Mouse (Mus musculus): ENCODE measurements around the gene Snrpg. TPM values are rescaled to one million over a fixed set of nuclear protein-coding genes. Genes with fewer than 3 reads are reported as not detected.

The Snrpg gene
- polyA plus RNA-seq, 1 experiment from 2014 or later = 348 TPM

GRCm38 (mm10) chr6:86391326-86391725, 20.2 kb downstream of the Snrpg start:
- H3K9ac ChIP-seq (replicated peaks) = no peak overlapping the region
- H3K27me3 ChIP-seq (replicated peaks) = no peaks in the 10 kb centered on the region
- peaks cover 60% of the 10 kb centered on the region for H3K36me3 ChIP-seq
- no peak overlapping the region for H3K27ac ChIP-seq (replicated peaks)
- 94% methylated on average over 5 of the region's 5 CpGs for WGBS
- no peak overlapping the region for H3K4me2 ChIP-seq
- H3K4me3 ChIP-seq (replicated peaks) = no peak overlapping the region
- no peaks in the 10 kb centered on the region for H3K9me3 ChIP-seq (replicated peaks)
- H3K4me1 ChIP-seq = peaks cover 26% of the 10 kb centered on the region
- no peak for ATAC-seq (ENCODE audit: low FRiP score)

GRCm38 (mm10) chr6:86393187-86393586, 22.1 kb downstream of the Snrpg start:
- Histone ChIP-seq H3K4me1 (peaks cover 36% of the 10 kb centered on the region), H3K36me3 (peaks cover 48% of the 10 kb centered on the region), H3K27me3 (replicated peaks) (no peaks in the 10 kb centered on the region), H3K4me3 (replicated peaks) (no peak overlapping the region), H3K9me3 (replicated peaks) (no peaks in the 10 kb centered on the region), H3K4me2 (no peak overlapping the region), H3K9ac (replicated peaks) (no peak overlapping the region), H3K27ac (replicated peaks) (no peak overlapping the region)
- no peak for ATAC-seq (ENCODE audit: low FRiP score)
- 100% methylated on average over 1 of the region's 1 CpGs for WGBS

GRCm38 (mm10) chr6:86394078-86394720, 23.1 kb downstream of the Snrpg start:
- 91% methylated on average over 17 of the region's 17 CpGs for WGBS
- H3K4me1 ChIP-seq = peaks cover 36% of the 10 kb centered on the region
- no peak overlapping the region for H3K9ac ChIP-seq (replicated peaks)
- no peaks in the 10 kb centered on the region for H3K9me3 ChIP-seq (replicated peaks)
- no peak overlapping the region for H3K4me3 ChIP-seq (replicated peaks)
- ATAC-seq (ENCODE audit: low FRiP score) = no peak
- peaks cover 38% of the 10 kb centered on the region for H3K36me3 ChIP-seq
- no peaks in the 10 kb centered on the region for H3K27me3 ChIP-seq (replicated peaks)
- no peak overlapping the region for H3K27ac ChIP-seq (replicated peaks)
- H3K4me2 ChIP-seq = no peak overlapping the region

DNA sequence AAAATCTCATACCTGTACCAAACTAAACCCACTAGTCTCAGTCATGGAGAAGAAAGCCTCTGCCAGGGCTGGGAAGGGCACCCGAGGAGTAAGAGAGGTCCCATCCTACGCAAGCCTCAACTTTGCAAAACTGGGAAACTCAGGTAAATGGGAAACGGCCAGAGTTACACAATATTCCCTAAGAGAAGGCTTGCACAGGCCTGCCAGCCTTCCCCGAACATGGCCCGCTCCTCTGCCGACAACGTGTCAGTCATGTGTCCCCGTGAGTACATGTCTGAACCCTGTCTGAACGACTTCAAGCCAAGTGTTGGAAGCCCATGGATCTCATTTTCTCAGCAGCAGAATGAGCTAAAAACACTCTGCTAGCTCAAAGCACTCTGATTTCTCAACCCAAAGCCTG, 23.9 kb downstream of the Snrpg start:
- peak overlapping the region; percentile 82 for H3K4me2 ChIP-seq
- H3K9me3 ChIP-seq (replicated peaks) = no peaks in the 10 kb centered on the region
- H3K9ac ChIP-seq (replicated peaks) = peak overlapping the region; percentile 99; the same call in 1 of the 2 replicates
- peaks cover 30% of the 10 kb centered on the region for H3K36me3 ChIP-seq
- no peak for ATAC-seq (ENCODE audit: low FRiP score)
- no peaks in the 10 kb centered on the region for H3K27me3 ChIP-seq (replicated peaks)
- H3K27ac ChIP-seq (replicated peaks) = no peak overlapping the region
- H3K4me1 ChIP-seq = peaks cover 36% of the 10 kb centered on the region
- WGBS = 91% methylated on average over 9 of the region's 9 CpGs
- peak overlapping the region; percentile 98 for H3K4me3 ChIP-seq (replicated peaks)

DNA sequence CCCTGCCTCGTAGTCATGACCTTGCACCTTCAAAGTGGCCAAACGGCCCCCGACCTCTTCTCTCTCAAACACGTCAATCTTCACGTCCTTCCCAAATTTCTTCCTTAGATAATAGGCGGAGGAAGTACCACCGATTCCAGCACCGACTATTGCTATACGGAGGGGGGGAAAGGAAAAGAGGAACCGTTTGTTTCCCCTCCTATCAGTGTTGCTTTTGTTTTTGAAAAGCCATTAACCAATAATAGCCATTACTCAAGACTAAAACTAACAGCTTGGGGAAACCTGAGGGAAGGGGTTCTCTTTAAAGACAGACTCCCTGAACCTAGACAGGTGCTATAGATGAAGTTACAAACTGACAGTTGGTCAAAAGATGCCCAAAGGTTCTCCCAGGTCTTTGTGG, 24.9 kb downstream of the Snrpg start:
- no peak for ATAC-seq (ENCODE audit: low FRiP score)
- no peaks in the 10 kb centered on the region for H3K9me3 ChIP-seq (replicated peaks)
- H3K4me1 ChIP-seq = peaks cover 40% of the 10 kb centered on the region
- peaks cover 21% of the 10 kb centered on the region for H3K36me3 ChIP-seq
- H3K4me2 ChIP-seq = peak overlapping the region; percentile 82
- H3K4me3 ChIP-seq (replicated peaks) = peak overlapping the region; percentile 98
- H3K27me3 ChIP-seq (replicated peaks) = no peaks in the 10 kb centered on the region
- H3K27ac ChIP-seq (replicated peaks) = peak overlapping the region; percentile 96
- peak overlapping the region; percentile 99 for H3K9ac ChIP-seq (replicated peaks)
- WGBS = 11% methylated on average over 10 of the region's 10 CpGs

DNA sequence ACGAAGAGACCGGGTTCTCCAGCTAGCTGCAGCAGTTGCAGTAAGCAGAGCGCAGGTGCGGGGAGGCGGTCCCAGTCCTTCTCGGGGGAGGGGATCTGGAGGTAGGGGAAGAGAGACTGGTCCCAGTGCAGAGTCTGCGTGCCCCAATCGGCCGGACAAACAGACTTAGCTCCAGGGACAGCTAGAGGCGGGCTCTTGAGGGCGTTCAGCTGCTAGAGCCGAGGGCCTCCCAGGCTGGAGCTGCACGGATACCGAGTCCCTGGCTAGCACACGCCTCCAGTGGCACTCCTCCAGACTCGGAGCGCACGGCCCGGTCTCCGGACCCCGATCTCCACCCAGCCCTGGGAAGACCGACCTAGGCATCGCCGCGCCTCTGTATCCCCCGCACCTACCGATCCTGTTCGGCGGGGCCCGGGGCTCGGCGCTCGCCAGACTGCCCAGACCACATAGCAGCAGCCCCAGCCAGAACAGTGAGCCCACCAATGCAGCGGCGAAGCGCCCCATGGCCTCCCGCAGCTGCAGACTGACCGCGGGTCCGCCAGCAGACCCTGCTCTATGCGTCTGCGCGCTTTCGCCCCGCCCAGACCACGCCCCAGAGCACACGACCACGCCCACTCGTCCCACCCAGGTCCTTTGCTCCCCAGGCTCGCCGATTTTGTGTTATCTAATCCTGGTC, 25.6 kb downstream of the Snrpg start, which contains the start of gene Pcyox1:
Gene Pcyox1, minus strand, starts transcription at position 574 of the 676 bp plus-strand sequence.
- Histone ChIP-seq H3K4me2 (peak within 1 kb of the TSS; percentile 82), H3K9me3 (replicated peaks) (no peaks in the 10 kb centered on the region), H3K4me3 (replicated peaks) (peak within 1 kb of the TSS; percentile 98), H3K36me3 (peaks cover 13% of the 10 kb centered on the region), H3K27ac (replicated peaks) (peak within 1 kb of the TSS; percentile 96), H3K27me3 (replicated peaks) (no peaks in the 10 kb centered on the region), H3K4me1 (peaks cover 42% of the 10 kb centered on the region), H3K9ac (replicated peaks) (peak within 1 kb of the TSS; percentile 99)
- peak; percentile 94 for ATAC-seq (ENCODE audit: low FRiP score)
- WGBS = under 1% methylated on average over 50 of the region's 51 CpGs

GRCm38 (mm10) chr6:86397257-86397980, 26.3 kb downstream of the Snrpg start:
- Histone ChIP-seq H3K9me3 (replicated peaks) (no peaks in the 10 kb centered on the region), H3K27me3 (replicated peaks) (no peaks in the 10 kb centered on the region), H3K4me2 (peak overlapping the region; percentile 82), H3K4me3 (replicated peaks) (peak overlapping the region; percentile 98), H3K36me3 (peaks cover 7% of the 10 kb centered on the region; the same call in 1 of the 2 replicates), H3K4me1 (peaks cover 42% of the 10 kb centered on the region), H3K9ac (replicated peaks) (peak overlapping the region; percentile 99), H3K27ac (replicated peaks) (peak overlapping the region; percentile 96)
- WGBS = 5% methylated on average over 14 of the region's 14 CpGs
- peak; percentile 46; the same call in 1 of the 2 replicates for ATAC-seq (ENCODE audit: low FRiP score)

- Histone ChIP-seq H3K36me3 (0 out of 2 replicates have a peak, but pooled peaks cover 4% of the 10 kb centered on the region), H3K27me3 (replicated peaks) (no peaks in the 10 kb centered on the region), H3K4me1 (peaks cover 42% of the 10 kb centered on the region), H3K4me3 (replicated peaks) (no peak overlapping the region), H3K9ac (replicated peaks) (no peak overlapping the region), H3K27ac (replicated peaks) (no peak overlapping the region), H3K4me2 (no peak overlapping the region), H3K9me3 (replicated peaks) (no peaks in the 10 kb centered on the region)
- WGBS = 81% methylated on average over 2 of the region's 2 CpGs
- no peak for ATAC-seq (ENCODE audit: low FRiP score)
These were observed 27.9 kb downstream of the Snrpg start for GRCm38 (mm10) chr6:86398986-86399385.

GRCm38 (mm10) chr6:86399995-86400394, 28.9 kb downstream of the Snrpg start:
- Histone ChIP-seq H3K4me1 (peaks cover 32% of the 10 kb centered on the region), H3K27me3 (replicated peaks) (no peaks in the 10 kb centered on the region), H3K9me3 (replicated peaks) (no peaks in the 10 kb centered on the region), H3K4me3 (replicated peaks) (no peak overlapping the region), H3K9ac (replicated peaks) (no peak overlapping the region), H3K36me3 (no peaks in the 10 kb centered on the region), H3K4me2 (no peak overlapping the region), H3K27ac (replicated peaks) (no peak overlapping the region)
- no peak for ATAC-seq (ENCODE audit: low FRiP score)
- 92% methylated on average over 2 of the region's 2 CpGs for WGBS

DNA sequence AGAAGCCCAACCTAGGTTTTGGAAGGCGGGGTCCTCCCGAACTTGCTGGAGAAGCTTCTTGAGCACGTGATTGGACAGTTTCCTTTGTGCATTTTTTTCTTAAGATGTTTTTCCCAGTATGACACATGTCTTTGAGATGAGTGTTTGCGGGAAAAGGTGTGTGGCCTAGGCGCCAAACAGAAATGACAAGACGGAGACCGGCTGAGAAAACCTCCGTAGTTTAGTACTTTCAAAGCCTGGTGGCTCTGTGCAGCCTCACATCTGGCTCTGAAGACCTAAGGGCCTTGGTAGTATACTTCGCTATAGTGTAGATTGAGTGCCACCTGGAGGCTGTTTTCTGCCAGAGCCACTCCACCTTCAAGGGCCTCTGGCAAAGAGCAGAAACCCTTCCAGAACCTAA, 29.9 kb downstream of the Snrpg start:
- Histone ChIP-seq H3K9ac (replicated peaks) (no peak overlapping the region), H3K27me3 (replicated peaks) (no peaks in the 10 kb centered on the region), H3K4me3 (replicated peaks) (peak overlapping the region; percentile 26), H3K4me1 (peaks cover 25% of the 10 kb centered on the region), H3K9me3 (replicated peaks) (no peaks in the 10 kb centered on the region), H3K4me2 (peak overlapping the region; percentile 49), H3K27ac (replicated peaks) (peak overlapping the region; percentile 23; the same call in 1 of the 2 replicates), H3K36me3 (no peaks in the 10 kb centered on the region)
- WGBS = 7% methylated on average over 9 of the region's 9 CpGs
- no peak for ATAC-seq (ENCODE audit: low FRiP score)

DNA sequence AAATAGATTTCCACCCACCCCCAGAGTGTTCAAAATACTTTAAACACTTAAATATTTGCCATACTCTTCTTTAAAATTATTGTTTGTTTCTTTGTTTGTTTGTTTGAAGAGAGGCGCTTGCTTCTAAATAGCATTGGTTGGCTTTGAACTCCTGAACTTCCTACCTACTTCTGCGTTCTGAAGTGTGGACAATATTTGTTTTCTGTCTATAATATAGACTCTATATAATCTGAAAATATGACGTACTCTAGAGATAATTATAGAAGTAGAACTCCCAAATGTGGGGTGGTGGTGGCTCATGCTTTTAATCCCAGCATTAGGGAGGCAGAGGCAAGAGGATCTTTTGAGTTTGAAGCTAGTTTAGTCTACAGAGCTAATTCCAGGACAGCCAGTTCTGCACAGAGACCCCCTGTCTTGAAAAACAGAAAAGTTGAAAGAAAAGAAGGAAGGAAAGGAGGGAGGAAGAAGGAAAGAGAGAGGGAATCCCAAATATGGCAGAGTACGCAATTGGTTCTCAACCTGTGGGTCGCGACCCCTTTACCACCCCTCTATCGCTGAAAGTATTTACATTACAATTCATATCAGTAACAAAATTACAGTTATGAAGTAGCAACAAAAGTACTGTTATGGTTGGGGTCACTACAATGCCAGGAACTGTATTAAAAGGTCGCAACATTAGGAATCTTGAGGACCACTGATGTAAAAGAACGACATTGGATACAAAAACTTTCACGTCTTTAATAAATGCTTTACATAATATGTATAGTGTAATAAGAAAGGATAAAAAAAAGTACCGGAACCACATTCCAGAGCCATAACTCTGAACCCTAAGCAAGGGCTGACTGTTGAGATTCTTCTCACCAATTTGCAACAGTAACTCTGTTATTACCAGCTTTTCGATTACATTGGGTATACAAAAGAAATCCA, 31.8 kb downstream of the Snrpg start:
- no peaks in the 10 kb centered on the region for H3K9me3 ChIP-seq (replicated peaks)
- H3K9ac ChIP-seq (replicated peaks) = 0 out of 2 replicates have a peak overlapping the region, but pooled peaks have one; percentile 40
- no peak overlapping the region for H3K27ac ChIP-seq (replicated peaks)

More for the DNA sequence above, 31.8 kb downstream of the Snrpg start:
- Histone ChIP-seq H3K36me3 (no peaks in the 10 kb centered on the region), H3K4me2 (peak overlapping the region; percentile 56), H3K27me3 (replicated peaks) (no peaks in the 10 kb centered on the region), H3K4me3 (replicated peaks) (peak overlapping the region; percentile 72), H3K4me1 (peaks cover 31% of the 10 kb centered on the region)
- ATAC-seq (ENCODE audit: low FRiP score) = no peak
- WGBS = 39% methylated on average over 12 of the region's 12 CpGs

All from neural tube, embryonic 15.5 days (tissue).